Mouse (Mus musculus) G1E (cell line): Measurements from ENCODE around the gene Tmem235.

Source experiments
- CTCF ChIP-seq: IDR thresholded peaks from 2 replicates; pipeline ENCODE4 v1.5.1; 2012; ENCODE audit warnings: low read depth, low read length, inconsistent platforms, mixed read lengths
- GATA1 ChIP-seq: IDR thresholded peaks from 2 replicates; pipeline ENCODE4 v1.6.1; 2012; ENCODE audit warnings: borderline replicate concordance, low read length, inconsistent platforms, mixed read lengths
- GATA2 ChIP-seq: IDR thresholded peaks from 2 replicates; pipeline ENCODE4 v1.6.1; 2012; ENCODE audit warnings: low read depth, low read length, inconsistent platforms, borderline replicate concordance
- POLR2AphosphoS5 ChIP-seq: IDR thresholded peaks from 2 replicates; pipeline ENCODE4 v1.6.1; 2012; ENCODE audit warnings: low read depth, low read length, inconsistent platforms; ENCODE audit not compliant: insufficient replicate concordance
- TAL1 ChIP-seq: conservative IDR thresholded peaks from 2 replicates; pipeline ENCODE4 v1.6.1; 2012; ENCODE audit warnings: low read depth, low read length, inconsistent platforms, mixed read lengths

- TF ChIP-seq POLR2AphosphoS5 (no peak), GATA2 (no peak), CTCF (no peak), GATA1 (no peak), TAL1 (no peak)
Measured at GRCm38 (mm10) chr11:117814704-117815366, 45.7 kb upstream of the Tmem235 start.
